In the genomic region with DNA sequence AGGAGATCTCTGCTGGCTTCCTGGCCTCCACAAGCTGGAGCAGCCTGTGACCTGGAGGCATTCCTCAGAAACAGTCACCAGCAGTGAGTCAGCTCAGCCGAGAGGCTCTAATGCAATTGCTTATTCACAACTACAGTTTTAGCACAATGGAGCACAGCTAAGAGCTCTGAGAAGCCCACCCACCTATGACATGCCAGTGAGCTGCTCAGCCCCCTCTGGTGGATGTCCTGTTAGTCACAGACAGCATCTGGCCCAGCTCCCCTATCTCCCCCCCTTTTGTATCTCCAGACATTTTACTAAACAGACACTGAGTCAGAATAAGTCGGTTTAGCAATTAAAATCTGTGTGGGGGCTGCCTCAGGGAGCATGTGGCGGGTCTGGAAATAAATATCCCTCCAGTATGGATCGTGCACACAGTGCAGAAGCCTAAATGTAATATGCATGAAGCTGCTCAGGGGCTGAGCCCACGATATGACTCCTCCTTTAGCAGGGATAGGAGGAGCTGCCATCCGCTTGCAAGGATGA, we compare ENCODE assay signal across 9 mouse cellular contexts.
A peak's percentile ranks its signal among the peaks of the same experiment; 100 is the strongest.
DNase-seq lines count a peak whose midpoint lies in the region; ATAC-seq and TF ChIP-seq lines count a peak whose summit lies in the region.
"Had no signal": no experiment of that assay in that cellular context is flagged by ENCODE, and none has a peak within 500 bp of the region (broad histone marks: within the 10 kb centered on the region; RNA-seq: fewer than 3 reads in every experiment).

No protein-coding gene starts in this region.

- H3K9ac ChIP-seq in heart, embryonic 11.5 days (ENCODE audit: low read depth, low read length): no peak overlapping the region

- no peak for TF ChIP-seq POLR2A in olfactory bulb, adult 2 months (IDR thresholded peaks at IDR 0.05; ENCODE audit: insufficient read depth, low read depth, low read length)

- peak; percentile 89 for ATAC-seq in frontal cortex, adult (ENCODE audit: low TSS enrichment)
- ATAC-seq in heart, embryonic 11.5 days (replicated peaks; ENCODE audit: insufficient number of reproducible peaks, low FRiP score, low TSS enrichment): no peak

- peak overlapping the region; percentile 91 for H3K27ac ChIP-seq in left cerebral cortex, adult 2 months
- H3K27ac ChIP-seq in olfactory bulb, adult 2 months (ENCODE audit: insufficient read depth, low read depth, low read length): peak overlapping the region; percentile 92
- no peak overlapping the region for H3K27ac ChIP-seq in heart, embryonic 11.5 days (ENCODE audit: low read depth, low read length)

- no peaks in the 10 kb centered on the region for H3K9me3 ChIP-seq in heart, embryonic 11.5 days (replicated peaks; ENCODE audit: control insufficient read depth, low read length)

- H3K4me3 ChIP-seq in left cerebral cortex, adult 2 months: no peak overlapping the region
- H3K4me3 ChIP-seq in olfactory bulb, adult 2 months (ENCODE audit: insufficient read depth, low read depth, low read length): no peak overlapping the region
- H3K4me3 ChIP-seq in heart, embryonic 11.5 days (ENCODE audit: low read depth, low read length): no peak overlapping the region
- H3K4me3 ChIP-seq: erythroblast, embryonic 14.5 days had no signal

- no peaks in the 10 kb centered on the region for H3K27me3 ChIP-seq in heart, embryonic 11.5 days (ENCODE audit: control insufficient read depth, insufficient read depth, low read length)

- intact Hi-C loops in left cerebral cortex, adult 2 months (cut with DNase I): loop anchor here (1.0 to 2.0 kb wide), 4 partner anchors 64 to 204 kb away; a partner anchor contains a TSS

- H3K4me1 ChIP-seq in olfactory bulb, adult 2 months (ENCODE audit: control insufficient read depth, insufficient read depth, low read length): peaks cover 23% of the 10 kb centered on the region
- H3K4me1 ChIP-seq in heart, embryonic 11.5 days (ENCODE audit: control insufficient read depth, insufficient read depth, low read length): no peaks in the 10 kb centered on the region

- no peaks in the 10 kb centered on the region for H3K36me3 ChIP-seq in heart, embryonic 11.5 days (ENCODE audit: control insufficient read depth, insufficient read depth, low read length)

- DNase-seq in ES-CJ7 (ENCODE audit: low read depth, low spot score): peak; percentile 80
- peak; percentile 78 for DNase-seq in R1 (ENCODE audit: low read depth, low spot score)
- peak; percentile 63 to 71 for DNase-seq in left cerebral cortex, adult 2 months (ENCODE audit: extremely low spot score in 1 of 2, low spot score in 2 of 2)
- no peak for DNase-seq in gastrocnemius, postnatal 10 days
- DNase-seq in kidney, postnatal 36 days: no peak

- H3K4me2 ChIP-seq in heart, embryonic 11.5 days: no peak overlapping the region

- 13% methylated on average over 6 of the region's 6 CpGs for whole genome bisulfite sequencing in olfactory bulb, adult 2 months
- WGBS in heart, embryonic 11.5 days (ENCODE audit: insufficient replicate concordance): 43% methylated on average over 6 of the region's 6 CpGs

- TF ChIP-seq CTCF in left cerebral cortex, adult 2 months (IDR thresholded peaks at IDR 0.05): peak; percentile 26
- TF ChIP-seq CTCF in olfactory bulb, adult 2 months (IDR thresholded peaks at IDR 0.05; ENCODE audit: insufficient read depth, low read depth, low read length): no peak

Comparison
In these comparisons a context has a peak if more than half of its experiments do, and no peak if none do; other contexts are left out.
1. DNase-seq: peak in ES-CJ7 (single experiment), R1 (single experiment) and left cerebral cortex, adult 2 months (2 of 2); none in gastrocnemius, postnatal 10 days (single experiment) and kidney, postnatal 36 days (0 of 2).